Mouse (Mus musculus) lung, postnatal 14 days (tissue): ENCODE results near the gene Zpbp.

Source experiments
- DNase-seq: peaks from one replicate; pipeline ENCODE4 v3.0.0; 2021

Gene Zpbp

DNA sequence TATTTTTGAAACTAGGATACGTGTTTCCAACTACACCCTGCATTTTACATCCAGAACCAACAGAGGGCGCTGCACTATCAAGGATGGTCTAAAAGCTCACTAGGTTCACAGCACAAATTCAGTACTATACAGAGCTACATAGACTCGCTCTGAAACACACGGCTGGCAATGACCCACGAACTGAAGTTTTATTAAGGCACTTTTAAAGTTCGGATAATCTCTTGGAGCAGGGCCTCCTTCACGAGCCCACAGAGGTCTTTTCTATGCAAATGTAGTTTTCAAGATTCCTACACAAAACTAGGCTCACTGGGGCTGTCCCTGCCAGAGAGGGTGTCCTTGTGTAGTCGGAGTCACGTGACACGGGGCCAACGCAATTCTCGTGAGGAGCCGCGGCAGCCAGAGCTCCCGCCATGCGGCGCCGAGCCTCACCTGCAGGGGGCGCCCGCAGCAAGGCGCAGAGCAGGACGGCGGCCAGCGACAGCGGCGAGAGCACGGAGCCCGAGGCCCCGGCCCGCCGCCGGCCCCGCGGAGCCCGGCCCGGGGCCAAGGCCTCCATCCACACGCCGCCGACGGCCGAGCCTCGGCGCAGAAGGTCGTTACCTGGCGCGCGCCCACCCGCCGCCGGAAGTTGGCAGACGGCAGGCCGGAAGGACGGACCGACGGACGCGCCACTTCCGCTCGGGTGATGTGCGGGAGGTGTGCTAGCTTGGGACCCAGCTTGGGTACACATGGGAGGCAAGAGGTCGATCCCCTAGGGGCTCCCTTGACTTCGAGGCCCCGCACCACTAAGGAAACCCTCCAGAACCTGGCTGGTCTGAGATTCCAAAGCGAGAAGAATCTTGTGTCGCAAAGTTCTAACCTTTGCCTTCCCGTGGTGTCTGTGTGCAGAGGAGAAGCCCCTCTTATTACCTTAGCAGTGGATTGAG is at the start of gene Zpbp, which contains the start of gene Spata48:
Gene Zpbp, minus strand, starts transcription at position 774 of the 926 bp plus-strand sequence.
Gene Spata48, plus strand, starts transcription at position 460 of the 926 bp plus-strand sequence.
- DNase-seq, result peak; percentile 89

DNA sequence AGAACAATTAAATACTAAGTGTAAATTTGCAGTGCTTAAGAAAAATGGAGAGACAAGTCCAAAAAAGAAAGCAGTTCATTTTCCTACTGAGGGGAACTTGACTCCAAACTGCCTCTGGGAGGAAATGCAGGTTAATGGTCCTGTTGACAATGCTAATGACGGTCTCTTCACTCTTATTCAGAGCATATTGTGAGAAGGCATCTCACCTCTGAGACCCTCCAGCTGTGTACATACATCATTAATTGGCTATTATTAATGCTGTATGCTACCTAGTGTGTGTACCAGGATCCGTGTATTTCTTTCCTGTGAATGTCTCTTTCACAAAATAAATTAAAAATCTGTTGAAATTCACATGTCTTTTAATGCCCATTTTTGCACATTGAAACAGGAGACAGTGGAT is 47.2 kb upstream of the Zpbp start:
- no peak for DNase-seq

DNA sequence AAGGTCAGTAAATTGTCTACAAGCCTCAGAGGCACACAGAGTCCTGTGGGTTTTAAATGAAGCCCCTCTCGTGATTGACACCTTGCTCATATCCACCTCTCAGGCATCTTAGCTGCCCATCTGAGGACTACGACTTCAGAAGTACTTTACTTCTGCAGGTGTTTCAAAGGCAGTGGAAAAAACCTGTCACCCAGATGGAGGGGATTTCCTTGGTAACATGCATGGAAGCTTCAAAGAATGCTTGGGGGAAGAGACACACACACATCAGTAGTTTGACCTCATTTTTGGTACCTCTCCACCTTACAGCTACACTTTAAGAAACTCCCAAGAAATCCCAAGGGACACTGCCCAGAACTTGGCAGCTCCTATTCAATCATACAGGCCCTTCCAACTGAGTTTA is 44.0 kb upstream of the Zpbp start:
- no peak for DNase-seq

GRCm38 (mm10) chr11:11499944-11500343 is 37.7 kb upstream of the Zpbp start:
- no peak for DNase-seq

DNA sequence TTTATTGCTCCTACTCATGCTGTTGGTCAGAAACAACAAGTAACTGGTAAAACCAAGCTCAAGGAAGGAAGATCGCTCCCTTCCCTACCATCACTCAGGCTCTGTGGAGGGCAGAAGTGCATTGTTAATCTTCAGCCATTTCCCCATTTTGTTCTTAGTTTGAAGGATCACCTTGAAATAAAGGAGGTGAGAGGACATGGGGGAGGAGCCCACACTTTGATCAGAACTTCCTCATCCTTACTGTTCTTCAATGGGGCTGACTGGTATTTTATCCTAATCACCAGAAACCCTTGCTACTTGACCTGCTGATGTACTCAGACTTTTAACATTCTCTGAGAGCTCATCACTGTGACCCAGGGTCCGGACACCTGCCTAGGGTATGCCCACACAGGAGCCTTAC is 33.5 kb upstream of the Zpbp start:
- DNase-seq, result no peak

DNA sequence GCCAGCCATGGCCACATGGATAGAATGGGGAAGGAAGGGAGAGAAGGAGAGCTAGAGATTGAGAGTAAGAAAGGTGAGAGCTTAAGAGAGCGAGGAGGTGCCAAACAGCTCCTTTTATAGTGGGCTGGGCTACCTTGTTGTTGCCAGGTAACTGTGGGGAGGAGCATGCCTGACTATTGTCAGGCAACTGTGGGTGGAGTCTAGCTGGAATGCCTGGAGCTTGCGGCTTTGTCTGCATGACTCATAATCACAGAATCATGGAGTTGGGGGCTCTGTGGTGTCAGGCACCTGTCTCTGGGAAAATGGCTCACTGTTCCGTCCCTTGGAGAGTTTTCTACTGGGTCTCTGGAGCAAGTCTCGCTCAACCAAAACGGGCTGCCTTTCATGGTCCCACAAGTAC is 29.8 kb upstream of the Zpbp start:
- DNase-seq, result no peak

- DNase-seq, result no peak
These were observed 22.2 kb upstream of the Zpbp start for GRCm38 (mm10) chr11:11484378-11484777.

GRCm38 (mm10) chr11:11468924-11469323 is 6.7 kb upstream of the Zpbp start:
- DNase-seq, result no peak

- no peak for DNase-seq
These were observed 318 bp upstream of the Zpbp start for GRCm38 (mm10) chr11:11462561-11462890.

GRCm38 (mm10) chr11:11455037-11455436 is 7.2 kb downstream of the Zpbp start:
- DNase-seq, result no peak

- no peak for DNase-seq
These were observed 44.9 kb downstream of the Zpbp start for GRCm38 (mm10) chr11:11417356-11417755.

GRCm38 (mm10) chr11:11414188-11414587 is 48.0 kb downstream of the Zpbp start:
- DNase-seq, result no peak

GRCm38 (mm10) chr11:11394686-11395085 is 67.5 kb downstream of the Zpbp start:
- no peak for DNase-seq

- DNase-seq, result no peak
These were observed 69.0 kb downstream of the Zpbp start for GRCm38 (mm10) chr11:11393164-11393563.

- no peak for DNase-seq
These were observed 90.9 kb downstream of the Zpbp start for GRCm38 (mm10) chr11:11371305-11371704.

DNA sequence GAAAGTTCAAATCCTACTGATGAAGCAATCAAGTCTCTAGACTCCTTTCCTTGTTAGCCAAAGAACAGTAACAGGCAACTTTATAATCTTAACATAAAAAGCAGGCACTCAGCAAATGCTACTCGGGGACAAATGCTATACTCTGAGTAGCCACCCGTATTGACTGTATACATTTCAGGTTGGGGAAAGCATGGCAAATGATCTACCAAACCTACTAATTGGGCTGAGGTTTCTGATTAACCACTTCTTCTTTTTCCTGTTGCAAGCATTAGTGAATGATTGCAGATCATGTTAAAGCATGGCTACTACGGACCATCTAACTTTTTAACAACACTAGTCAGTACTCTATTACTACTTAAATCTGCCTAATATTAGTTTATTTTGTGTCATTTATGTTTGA is 178.7 kb downstream of the Zpbp start:
- DNase-seq, result no peak

GRCm38 (mm10) chr11:11280128-11280527 is 182.1 kb downstream of the Zpbp start:
- DNase-seq, result no peak

- no peak for DNase-seq
These were observed 204.9 kb downstream of the Zpbp start for GRCm38 (mm10) chr11:11257348-11257747.

DNA sequence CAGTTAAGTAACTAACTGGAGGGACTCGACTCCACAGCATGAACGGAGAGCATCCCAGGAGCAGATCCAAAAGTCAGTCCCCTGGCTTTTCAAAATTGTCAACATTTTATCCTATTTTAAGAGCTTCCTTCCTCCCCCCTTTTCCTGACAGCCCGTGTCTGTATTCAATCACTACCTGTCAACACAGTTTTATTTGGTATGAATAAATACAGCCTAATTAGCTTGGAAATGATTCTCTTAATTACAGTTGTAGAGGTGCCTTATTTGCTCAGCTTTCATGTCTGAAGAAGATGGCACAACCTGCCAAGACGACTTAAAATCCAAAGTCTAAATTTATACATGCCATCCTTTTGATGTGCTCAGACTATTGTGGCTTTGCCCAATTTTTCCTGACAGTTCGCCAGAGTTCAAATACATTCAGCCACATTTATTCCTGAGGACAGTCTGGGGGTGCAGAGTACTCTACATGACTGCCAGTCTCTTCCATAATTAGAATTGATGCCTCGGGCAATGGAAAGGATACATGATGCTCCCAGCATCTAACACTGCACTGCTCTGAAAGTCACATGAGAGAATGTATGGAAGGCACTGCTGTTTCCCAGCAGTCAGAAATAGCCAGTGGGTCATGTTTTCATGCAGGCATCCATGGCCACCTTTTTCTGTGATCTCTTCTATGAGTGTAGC is 219.4 kb downstream of the Zpbp start:
- DNase-seq, result no peak

- peak; percentile 12 for DNase-seq
These were observed 222.9 kb downstream of the Zpbp start for GRCm38 (mm10) chr11:11239346-11239745.
